Mouse (Mus musculus): ENCODE results near the gene Alkbh2. TPM values are rescaled to one million over a fixed set of nuclear protein-coding genes. Genes with fewer than 3 reads are reported as not detected.

Gene Alkbh2
- polyA plus RNA-seq, 1 experiment from 2014 or later: 8.2 TPM

- ATAC-seq (ENCODE audit: low read depth): no peak
- H3K9ac ChIP-seq (replicated peaks; ENCODE audit: low read depth, low read length): no peak overlapping the region
- H3K27ac ChIP-seq (ENCODE audit: low read depth, low read length): no peak overlapping the region
- H3K4me2 ChIP-seq (ENCODE audit: low read depth, low read length): no peak overlapping the region
- no peaks in the 10 kb centered on the region for H3K27me3 ChIP-seq (ENCODE audit: control insufficient read depth, insufficient read depth, low read length)
- H3K36me3 ChIP-seq (ENCODE audit: control insufficient read depth, insufficient read depth, low read length): peaks cover 48% of the 10 kb centered on the region
- no peaks in the 10 kb centered on the region for H3K9me3 ChIP-seq (ENCODE audit: control insufficient read depth, low read length)
- no peak overlapping the region for H3K4me3 ChIP-seq (ENCODE audit: low read depth, low read length)
- no peaks in the 10 kb centered on the region for H3K4me1 ChIP-seq (ENCODE audit: control insufficient read depth, insufficient read depth, low read length)
- 89% methylated on average over 7 of the region's 7 CpGs for WGBS
Observed at GRCm38 (mm10) chr5:114116586-114116985, 11.4 kb downstream of the Alkbh2 start.

GRCm38 (mm10) chr5:114115030-114115429 is 13.0 kb downstream of the Alkbh2 start:
- Histone ChIP-seq H3K9me3 (ENCODE audit: control insufficient read depth, low read length) (no peaks in the 10 kb centered on the region), H3K9ac (replicated peaks; ENCODE audit: low read depth, low read length) (no peak overlapping the region), H3K27me3 (ENCODE audit: control insufficient read depth, insufficient read depth, low read length) (no peaks in the 10 kb centered on the region), H3K4me2 (ENCODE audit: low read depth, low read length) (no peak overlapping the region), H3K36me3 (ENCODE audit: control insufficient read depth, insufficient read depth, low read length) (peaks cover 47% of the 10 kb centered on the region), H3K4me3 (ENCODE audit: low read depth, low read length) (no peak overlapping the region), H3K4me1 (ENCODE audit: control insufficient read depth, insufficient read depth, low read length) (no peaks in the 10 kb centered on the region), H3K27ac (ENCODE audit: low read depth, low read length) (no peak overlapping the region)
- WGBS: 80% methylated on average over 5 of the region's 5 CpGs
- no peak for ATAC-seq (ENCODE audit: low read depth)

GRCm38 (mm10) chr5:114113334-114113733 is 14.7 kb downstream of the Alkbh2 start:
- no peak overlapping the region for H3K4me3 ChIP-seq (ENCODE audit: low read depth, low read length)
- no peaks in the 10 kb centered on the region for H3K9me3 ChIP-seq (ENCODE audit: control insufficient read depth, low read length)
- WGBS: 85% methylated on average over 6 of the region's 6 CpGs
- no peaks in the 10 kb centered on the region for H3K27me3 ChIP-seq (ENCODE audit: control insufficient read depth, insufficient read depth, low read length)
- no peak overlapping the region for H3K4me2 ChIP-seq (ENCODE audit: low read depth, low read length)
- H3K27ac ChIP-seq (ENCODE audit: low read depth, low read length): no peak overlapping the region
- peaks cover 60% of the 10 kb centered on the region for H3K36me3 ChIP-seq (ENCODE audit: control insufficient read depth, insufficient read depth, low read length)
- ATAC-seq (ENCODE audit: low read depth): no peak
- H3K9ac ChIP-seq (replicated peaks; ENCODE audit: low read depth, low read length): no peak overlapping the region
- H3K4me1 ChIP-seq (ENCODE audit: control insufficient read depth, insufficient read depth, low read length): no peaks in the 10 kb centered on the region

GRCm38 (mm10) chr5:114106391-114106935 is 21.6 kb downstream of the Alkbh2 start:
- ATAC-seq (ENCODE audit: low read depth): no peak
- Histone ChIP-seq H3K9ac (replicated peaks; ENCODE audit: low read depth, low read length) (no peak overlapping the region), H3K4me2 (ENCODE audit: low read depth, low read length) (no peak overlapping the region), H3K4me1 (ENCODE audit: control insufficient read depth, insufficient read depth, low read length) (no peaks in the 10 kb centered on the region; the same call in 1 of the 2 replicates), H3K36me3 (ENCODE audit: control insufficient read depth, insufficient read depth, low read length) (peaks cover 43% of the 10 kb centered on the region), H3K4me3 (ENCODE audit: low read depth, low read length) (no peak overlapping the region), H3K9me3 (ENCODE audit: control insufficient read depth, low read length) (no peaks in the 10 kb centered on the region), H3K27me3 (ENCODE audit: control insufficient read depth, insufficient read depth, low read length) (no peaks in the 10 kb centered on the region), H3K27ac (ENCODE audit: low read depth, low read length) (no peak overlapping the region)
- WGBS: 68% methylated on average over 16 of the region's 16 CpGs

- H3K9ac ChIP-seq (replicated peaks; ENCODE audit: low read depth, low read length): no peak overlapping the region
- WGBS: 75% methylated on average over 1 of the region's 1 CpGs
- H3K27me3 ChIP-seq (ENCODE audit: control insufficient read depth, insufficient read depth, low read length): no peaks in the 10 kb centered on the region
- peaks cover 21% of the 10 kb centered on the region for H3K36me3 ChIP-seq (ENCODE audit: control insufficient read depth, insufficient read depth, low read length)
- peaks cover 11% of the 10 kb centered on the region for H3K4me1 ChIP-seq (ENCODE audit: control insufficient read depth, insufficient read depth, low read length)
- H3K9me3 ChIP-seq (ENCODE audit: control insufficient read depth, low read length): no peaks in the 10 kb centered on the region
- no peak overlapping the region for H3K27ac ChIP-seq (ENCODE audit: low read depth, low read length)
- no peak overlapping the region for H3K4me2 ChIP-seq (ENCODE audit: low read depth, low read length)
- no peak overlapping the region for H3K4me3 ChIP-seq (ENCODE audit: low read depth, low read length)
- ATAC-seq (ENCODE audit: low read depth): no peak
Observed at GRCm38 (mm10) chr5:114102807-114103206, 25.2 kb downstream of the Alkbh2 start.

GRCm38 (mm10) chr5:114101873-114102272 is 26.1 kb downstream of the Alkbh2 start:
- Histone ChIP-seq H3K27ac (ENCODE audit: low read depth, low read length) (no peak overlapping the region), H3K4me1 (ENCODE audit: control insufficient read depth, insufficient read depth, low read length) (peaks cover 11% of the 10 kb centered on the region), H3K4me2 (ENCODE audit: low read depth, low read length) (no peak overlapping the region), H3K4me3 (ENCODE audit: low read depth, low read length) (no peak overlapping the region), H3K9ac (replicated peaks; ENCODE audit: low read depth, low read length) (no peak overlapping the region), H3K9me3 (ENCODE audit: control insufficient read depth, low read length) (no peaks in the 10 kb centered on the region), H3K27me3 (ENCODE audit: control insufficient read depth, insufficient read depth, low read length) (no peaks in the 10 kb centered on the region), H3K36me3 (ENCODE audit: control insufficient read depth, insufficient read depth, low read length) (peaks cover 21% of the 10 kb centered on the region)
- WGBS: 86% methylated on average over 4 of the region's 4 CpGs
- ATAC-seq (ENCODE audit: low read depth): no peak

- Histone ChIP-seq H3K27ac (ENCODE audit: low read depth, low read length) (peak overlapping the region; percentile 71; the same call in 1 of the 2 replicates), H3K4me2 (ENCODE audit: low read depth, low read length) (peak overlapping the region; percentile 98), H3K9me3 (ENCODE audit: control insufficient read depth, low read length) (no peaks in the 10 kb centered on the region), H3K4me3 (ENCODE audit: low read depth, low read length) (peak overlapping the region; percentile 91), H3K36me3 (ENCODE audit: control insufficient read depth, insufficient read depth, low read length) (peaks cover 11% of the 10 kb centered on the region; the same call in 1 of the 2 replicates), H3K9ac (replicated peaks; ENCODE audit: low read depth, low read length) (peak overlapping the region; percentile 90), H3K4me1 (ENCODE audit: control insufficient read depth, insufficient read depth, low read length) (peaks cover 11% of the 10 kb centered on the region), H3K27me3 (ENCODE audit: control insufficient read depth, insufficient read depth, low read length) (no peaks in the 10 kb centered on the region)
- peak; percentile 58; the same call in 1 of the 2 replicates for ATAC-seq (ENCODE audit: low read depth)
- 3% methylated on average over 52 of the region's 64 CpGs for WGBS
Observed at GRCm38 (mm10) chr5:114100390-114101099, 27.5 kb downstream of the Alkbh2 start.

- Histone ChIP-seq H3K4me1 (ENCODE audit: control insufficient read depth, insufficient read depth, low read length) (peaks cover 11% of the 10 kb centered on the region), H3K9me3 (ENCODE audit: control insufficient read depth, low read length) (no peaks in the 10 kb centered on the region), H3K36me3 (ENCODE audit: control insufficient read depth, insufficient read depth, low read length) (0 out of 2 replicates have a peak, but pooled peaks cover 5% of the 10 kb centered on the region), H3K4me3 (ENCODE audit: low read depth, low read length) (peak overlapping the region; percentile 91), H3K4me2 (ENCODE audit: low read depth, low read length) (peak overlapping the region; percentile 98), H3K9ac (replicated peaks; ENCODE audit: low read depth, low read length) (peak overlapping the region; percentile 90), H3K27ac (ENCODE audit: low read depth, low read length) (peak overlapping the region; percentile 71), H3K27me3 (ENCODE audit: control insufficient read depth, insufficient read depth, low read length) (no peaks in the 10 kb centered on the region)
- peak; percentile 93 for ATAC-seq (ENCODE audit: low read depth)
- WGBS: 7% methylated on average over 37 of the region's 37 CpGs
Observed at GRCm38 (mm10) chr5:114099709-114100389, 28.2 kb downstream of the Alkbh2 start.

Data from neural tube, embryonic 14.5 days (tissue).